Mouse (Mus musculus): ENCODE data around the gene Mapk8ip1.

DNA sequence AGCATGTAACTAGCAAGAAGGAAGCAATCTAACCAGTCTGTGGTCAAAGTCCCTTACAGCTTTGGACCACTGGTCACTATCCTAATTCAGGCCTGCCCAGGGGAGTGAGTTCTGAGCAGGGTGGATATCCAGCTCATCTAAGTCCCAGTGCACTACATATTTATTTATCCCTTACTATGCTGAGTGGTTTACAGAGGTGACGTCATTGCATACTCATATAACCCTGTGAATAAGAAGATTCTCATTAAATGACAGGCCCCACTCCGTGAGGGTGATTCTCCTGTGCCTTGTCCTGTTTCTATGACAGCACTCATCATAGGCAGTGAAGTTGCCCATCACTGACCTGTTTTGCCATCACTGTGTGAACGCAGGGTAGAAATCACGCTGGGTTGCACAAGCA, 24.3 kb upstream of the Mapk8ip1 start:
- TF ChIP-seq GATA1 (IDR thresholded peaks at IDR 0.05; ENCODE audit: low read length) (no peak), TAL1 (IDR thresholded peaks at IDR 0.05; ENCODE audit: low read length) (no peak)
